Mouse (Mus musculus): Measurements from ENCODE around the gene Rbks.
"Not testable (repeated sequence)": the region's sequence is repeated elsewhere in the genome, so short reads cannot be mapped to it uniquely, and the experiment has no call there.

The Rbks gene

GRCm38 (mm10) chr5:31678000-31678399 lies 19.4 kb downstream of the Rbks start:
- ATAC-seq (ENCODE audit: low TSS enrichment) = no peak

- ATAC-seq (ENCODE audit: low TSS enrichment) = no peak
Observed at GRCm38 (mm10) chr5:31673431-31673830, 24.0 kb downstream of the Rbks start.

GRCm38 (mm10) chr5:31671137-31671536 lies 26.3 kb downstream of the Rbks start:
- ATAC-seq (ENCODE audit: low TSS enrichment) = no peak

- ATAC-seq (ENCODE audit: low TSS enrichment) = no peak
Observed at GRCm38 (mm10) chr5:31669984-31670383, 27.4 kb downstream of the Rbks start.

GRCm38 (mm10) chr5:31668325-31668968 lies 29.0 kb downstream of the Rbks start:
- no peak for ATAC-seq (ENCODE audit: low TSS enrichment)

GRCm38 (mm10) chr5:31666176-31666575 lies 31.3 kb downstream of the Rbks start:
- no peak for ATAC-seq (ENCODE audit: low TSS enrichment)

GRCm38 (mm10) chr5:31655688-31656190 lies 41.7 kb downstream of the Rbks start:
- ATAC-seq (ENCODE audit: low TSS enrichment) = no peak

GRCm38 (mm10) chr5:31650518-31651288 lies 46.7 kb downstream of the Rbks start:
- no peak for ATAC-seq (ENCODE audit: low TSS enrichment)

GRCm38 (mm10) chr5:31647327-31647726 lies 50.1 kb downstream of the Rbks start:
- ATAC-seq (ENCODE audit: low TSS enrichment) = no peak

- no peak for ATAC-seq (ENCODE audit: low TSS enrichment)
Observed at GRCm38 (mm10) chr5:31646574-31646973, 50.9 kb downstream of the Rbks start.

GRCm38 (mm10) chr5:31645798-31646197 lies 51.6 kb downstream of the Rbks start:
- ATAC-seq (ENCODE audit: low TSS enrichment) = no peak

GRCm38 (mm10) chr5:31644847-31645246 lies 52.6 kb downstream of the Rbks start:
- ATAC-seq (ENCODE audit: low TSS enrichment) = peak; percentile 47; the same call in 1 of the 2 replicates

GRCm38 (mm10) chr5:31644272-31644671 lies 53.2 kb downstream of the Rbks start:
- ATAC-seq (ENCODE audit: low TSS enrichment) = no peak

- no peak for ATAC-seq (ENCODE audit: low TSS enrichment)
Observed at GRCm38 (mm10) chr5:31642300-31642699, 55.1 kb downstream of the Rbks start.

GRCm38 (mm10) chr5:31640542-31640941 lies 56.9 kb downstream of the Rbks start:
- no peak for ATAC-seq (ENCODE audit: low TSS enrichment)

GRCm38 (mm10) chr5:31636636-31637253 lies 60.7 kb downstream of the Rbks start:
- ATAC-seq (ENCODE audit: low TSS enrichment) = no peak

- ATAC-seq (ENCODE audit: low TSS enrichment) = no peak
Observed at GRCm38 (mm10) chr5:31634679-31635078, 62.7 kb downstream of the Rbks start.

- ATAC-seq (ENCODE audit: low TSS enrichment) = no peak
Observed at GRCm38 (mm10) chr5:31634161-31634560, 63.3 kb downstream of the Rbks start.

- ATAC-seq (ENCODE audit: low TSS enrichment) = not testable (repeated sequence)
Observed at GRCm38 (mm10) chr5:31631169-31631568, 66.3 kb downstream of the Rbks start.

- no peak for ATAC-seq (ENCODE audit: low TSS enrichment)
Observed at GRCm38 (mm10) chr5:31630064-31630463, 67.4 kb downstream of the Rbks start.

- no peak for ATAC-seq (ENCODE audit: low TSS enrichment)
Observed at GRCm38 (mm10) chr5:31628555-31628954, 68.9 kb downstream of the Rbks start.

Measured in frontal cortex, adult (tissue).